Mouse (Mus musculus) kidney, adult 10 weeks (tissue): ENCODE data around the gene Antxrl. TPM values are rescaled to one million over a fixed set of nuclear protein-coding genes. Genes with fewer than 3 reads are reported as not detected.

Experiments used
- polyA plus RNA-seq: library from polyadenylated mRNA; stranded (reverse); fragments of 350-450 nt; fragmentation: Illumina TruSeq; extraction: RNeasy Lipid Tissue Mini Kit (QIAGEN cat#74804); gene quantifications from one replicate; pipeline ENCODE4 v1.2.3, GENCODE M21; 2014; ENCODE audit warnings: low read depth, low replicate concordance

The Antxrl gene
- polyA plus RNA-seq = not detected

DNA sequence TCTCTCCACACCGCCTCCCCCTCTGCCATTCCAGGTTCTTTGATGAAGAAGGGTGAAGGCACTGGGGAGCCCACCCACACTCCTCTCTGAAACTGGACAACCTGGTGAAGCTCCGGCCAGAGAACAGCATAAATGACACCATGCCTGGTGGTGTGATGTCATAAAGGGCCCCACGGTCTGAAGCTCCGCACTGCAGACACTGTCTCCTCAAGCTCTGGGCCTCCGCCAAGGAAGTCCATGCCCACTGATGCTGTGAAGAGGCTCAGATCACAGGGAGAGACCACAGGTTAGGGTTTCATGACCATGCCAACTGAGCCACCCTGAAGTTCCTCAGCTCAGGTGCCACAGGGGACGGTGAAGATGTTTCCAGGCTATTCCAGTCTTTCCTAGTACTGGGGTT, at the start of gene Antxrl:
Gene Antxrl, plus strand, starts transcription at position 192 of the 400 bp plus-strand sequence.

DNA sequence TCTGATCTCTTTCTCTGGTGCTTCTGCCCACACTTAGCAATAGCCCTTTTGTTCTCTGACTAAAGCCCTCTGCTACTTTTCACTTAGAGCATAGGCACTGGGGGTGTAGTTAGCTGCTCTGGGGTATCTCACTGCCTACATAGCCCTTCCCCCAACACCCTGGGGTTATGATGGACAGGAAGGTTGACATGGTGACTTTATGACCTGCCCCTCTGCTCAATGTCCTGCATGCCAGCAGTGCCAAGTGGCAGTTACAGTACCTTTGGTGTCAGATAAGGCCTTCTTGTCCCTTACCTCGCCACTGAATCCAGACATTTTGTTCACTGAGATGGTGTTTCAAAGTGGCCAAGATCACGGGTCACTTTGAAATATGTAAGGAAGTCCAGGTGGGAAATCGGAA, 37.4 kb upstream of the Antxrl start, which contains the start of gene Gm30083:
Gene Gm30083, minus strand, starts transcription at position 120 of the 400 bp plus-strand sequence.

DNA sequence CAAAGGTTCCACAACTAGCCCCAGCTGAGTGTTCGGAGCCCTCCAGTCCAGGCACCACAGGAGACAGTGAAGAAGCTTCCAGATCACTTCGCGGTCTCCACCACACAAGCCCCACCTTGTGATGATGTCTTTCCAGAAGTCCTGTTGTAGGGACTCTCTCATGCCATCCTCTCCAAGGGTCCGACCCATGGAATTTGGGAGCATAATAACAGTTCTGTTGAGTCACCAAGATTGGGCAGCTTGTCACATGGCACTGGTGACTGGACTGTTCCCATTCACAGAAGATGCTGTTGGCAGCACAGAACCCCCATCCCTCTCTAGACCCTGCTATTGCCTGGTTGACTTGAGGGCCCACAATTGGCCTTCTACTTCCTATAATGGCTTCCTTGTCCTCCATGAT, 36.1 kb upstream of the Antxrl start, which contains the start of gene Gm5460:
Gene Gm5460, plus strand, starts transcription at position 378 of the 400 bp plus-strand sequence.

DNA sequence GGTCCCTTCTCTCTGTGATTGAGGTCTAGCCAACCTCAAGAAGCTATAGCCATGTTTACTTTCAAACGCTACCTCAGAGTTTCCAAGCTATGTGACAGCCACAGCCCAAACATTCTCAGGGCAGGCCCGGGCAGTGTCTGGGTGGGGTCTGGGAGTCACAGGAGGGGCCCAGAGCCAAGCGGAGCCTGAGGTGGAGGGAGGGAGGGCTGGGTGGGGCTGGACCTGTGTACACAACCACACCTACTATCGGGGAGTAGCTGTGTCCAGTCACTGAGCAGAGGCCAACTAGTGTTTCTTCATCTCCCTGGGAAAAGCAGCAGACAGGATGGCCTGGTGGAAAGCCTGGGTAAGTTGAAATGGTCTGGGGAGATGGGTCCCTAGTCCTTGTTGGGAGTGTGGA, 33.2 kb downstream of the Antxrl start, which contains the start of gene Anxa8:
Gene Anxa8, plus strand, starts transcription at position 251 of the 400 bp plus-strand sequence.

DNA sequence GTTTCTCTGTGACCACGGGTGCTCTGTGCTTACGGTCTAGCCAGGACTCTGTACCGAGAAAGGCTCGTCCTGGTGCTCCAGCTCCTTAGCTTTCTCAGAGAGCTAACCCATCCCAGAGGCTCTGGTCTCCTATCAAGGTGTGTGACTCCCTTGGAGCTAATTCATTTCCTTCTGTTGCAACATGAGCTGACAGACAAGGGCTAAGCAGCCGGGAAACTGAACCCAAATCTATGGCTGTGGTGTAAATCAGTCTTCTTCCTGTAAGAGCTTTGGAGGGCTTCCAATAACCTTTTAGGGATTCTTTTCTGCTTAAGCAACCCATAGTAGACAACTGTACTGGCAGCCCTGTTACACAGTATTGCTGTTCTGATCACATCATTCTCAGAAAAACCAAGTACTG, 50.1 kb downstream of the Antxrl start, which contains the start of gene A630023A22Rik:
Gene A630023A22Rik, minus strand, starts transcription at position 154 of the 400 bp plus-strand sequence.

Other genes starting within 250 kb of the Antxrl start
- gene Gdf10, start 129.1 kb upstream of the Antxrl start, polyA plus RNA-seq = 4.7 TPM
- not detected for gene Gdf2, start 111.7 kb upstream of the Antxrl start, polyA plus RNA-seq
- not detected for gene Rbp3, start 98.7 kb upstream of the Antxrl start, polyA plus RNA-seq
- not detected for gene Zfp488, start 73.9 kb upstream of the Antxrl start, polyA plus RNA-seq
- not detected for gene Gm30083, start 37.5 kb upstream of the Antxrl start, polyA plus RNA-seq
- not detected for gene Gm5460, start 35.9 kb upstream of the Antxrl start, polyA plus RNA-seq
- gene Anxa8, start 33.3 kb downstream of the Antxrl start, polyA plus RNA-seq = 0.61 TPM
- not detected for gene A630023A22Rik, start 50.0 kb downstream of the Antxrl start, polyA plus RNA-seq
- gene Npy4r, start 99.8 kb downstream of the Antxrl start, polyA plus RNA-seq = not detected
- gene Gprin2, start 148.9 kb downstream of the Antxrl start, polyA plus RNA-seq = 0.16 TPM
- gene Syt15, start 166.9 kb downstream of the Antxrl start, polyA plus RNA-seq = 0.28 TPM